Mouse (Mus musculus) lung, embryonic 14.5 days (tissue): ENCODE results near the gene Zfp362. TPM values are rescaled to one million over a fixed set of nuclear protein-coding genes. Genes with fewer than 3 reads are reported as not detected.

Experiments
- ATAC-seq: fragments of 200-750 bp; cut with Nextera tagmentation; 2 replicates; pipeline ENCODE4 v1.8.0; 2017; ENCODE audit warnings: mild to moderate bottlenecking, moderate TSS enrichment, moderate library complexity; ENCODE audit not compliant: insufficient read depth
- DNase-seq: peaks from one replicate; pipeline ENCODE4 v3.0.0-alpha.2; 2015
- H3K27ac ChIP-seq: fragments of 300-500 bp; sonication (generic); 2 replicates; pipeline ENCODE4 v1.5.1; 2014; ENCODE audit warnings: low read depth, mild to moderate bottlenecking, moderate library complexity
- H3K27me3 ChIP-seq: fragments of 300-500 bp; sonication (generic); 2 replicates; pipeline ENCODE4 v1.6.1; 2014; ENCODE audit warnings: low read length, control low read depth; ENCODE audit not compliant: insufficient read depth
- H3K36me3 ChIP-seq: fragments of 300-500 bp; sonication (generic); 2 replicates; pipeline ENCODE4 v1.6.1; 2014; ENCODE audit warnings: control low read depth; ENCODE audit not compliant: insufficient read depth
- H3K4me1 ChIP-seq: fragments of 300-500 bp; sonication (generic); 2 replicates; pipeline ENCODE4 v1.6.1; 2014; ENCODE audit warnings: antibody characterized with exemption, control low read depth; ENCODE audit not compliant: insufficient read depth
- H3K4me2 ChIP-seq: fragments of 300-500 bp; sonication (generic); 2 replicates; pipeline ENCODE4 v1.6.1; 2014; ENCODE audit warnings: mild to moderate bottlenecking
- H3K4me3 ChIP-seq: fragments of 300-500 bp; sonication (generic); 2 replicates; pipeline ENCODE4 v1.5.1; 2014; ENCODE audit warnings: low read depth, low read length
- H3K9ac ChIP-seq: fragments of 300-500 bp; sonication (generic); 2 replicates; pipeline ENCODE4 v1.6.1; 2014
- H3K9me3 ChIP-seq: fragments of 300-500 bp; sonication (generic); 2 replicates; pipeline ENCODE4 v1.6.1; 2016; ENCODE audit warnings: low read depth, low read length, control low read depth
- CTCF ChIP-seq: IDR thresholded peaks from 2 replicates; pipeline ENCODE4 v1.5.1; 2016; ENCODE audit warnings: antibody characterized with exemption, low read depth
- whole genome bisulfite sequencing: fragments of 180-500 bp; shearing (Covaris S2); extraction: QIAGEN DNeasy Blood & Tissue Kit; methylation state at CpG from one replicate; pipeline ENCODE4 v1.1.7; 2014; 5-methylcytosine and 5-hydroxymethylcytosine counted together
- polyA plus RNA-seq: library from polyadenylated mRNA; unstranded; fragments of >200 nt; fragmentation: Nextera tagmentation; extraction: Ambion mirVana; gene quantifications from 2 replicates; pipeline ENCODE4 v1.2.1, GENCODE M21; 2014

Zfp362 gene
- polyA plus RNA-seq, 1 experiment from 2014 or later = 48.0 TPM

DNA sequence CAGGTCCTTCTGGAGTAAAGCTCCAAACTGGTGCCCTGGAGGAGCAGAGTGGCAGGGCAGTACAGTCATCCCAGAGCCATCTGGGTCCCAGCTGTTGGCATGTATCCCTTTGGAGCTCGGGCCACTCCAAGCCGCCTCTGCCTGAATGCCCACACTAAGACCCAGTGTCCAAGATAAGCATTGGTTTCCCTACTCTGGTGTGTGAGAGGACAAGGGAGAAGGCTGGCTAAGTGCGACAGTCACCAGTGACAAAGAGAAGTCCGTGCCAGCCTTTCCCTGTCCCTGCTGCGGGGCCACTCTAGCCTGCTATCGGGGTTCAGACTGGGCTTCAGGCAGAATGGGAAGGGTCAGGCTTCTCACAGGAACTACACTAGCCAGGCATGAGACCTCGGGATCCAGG is 49.9 kb downstream of the Zfp362 start:
- H3K4me2 ChIP-seq = no peak overlapping the region
- H3K36me3 ChIP-seq = peaks cover 45% of the 10 kb centered on the region
- no peaks in the 10 kb centered on the region for H3K9me3 ChIP-seq
- TF ChIP-seq CTCF = no peak
- no peak overlapping the region for H3K9ac ChIP-seq
- no peak for ATAC-seq
- DNase-seq = no peak
- no peaks in the 10 kb centered on the region for H3K27me3 ChIP-seq
- no peak overlapping the region for H3K4me3 ChIP-seq
- 65% methylated on average over 7 of the region's 7 CpGs for WGBS
- peak overlapping the region; percentile 24; the same call in 1 of the 2 replicates for H3K27ac ChIP-seq
- no peaks in the 10 kb centered on the region for H3K4me1 ChIP-seq

DNA sequence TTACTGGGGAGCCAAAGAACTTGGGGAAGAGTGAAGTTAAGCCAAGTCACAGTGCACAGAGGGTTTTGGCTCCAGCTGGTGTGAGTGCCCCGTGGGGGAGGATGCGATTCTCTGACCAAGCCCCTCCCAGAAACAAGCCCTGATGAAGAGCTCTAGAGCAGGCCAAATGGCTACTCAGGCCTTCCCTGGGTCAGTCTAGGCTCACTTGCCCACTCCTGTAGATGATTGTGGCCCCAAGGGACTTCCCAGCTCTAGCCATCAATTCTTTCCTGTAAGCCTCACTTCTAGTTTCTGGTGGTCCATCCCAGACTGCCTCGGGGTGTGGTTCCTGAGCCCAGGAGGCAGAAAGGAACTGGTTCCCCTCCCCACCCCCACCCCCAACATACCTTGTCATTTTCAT is 50.8 kb downstream of the Zfp362 start, which contains the start of gene A3galt2:
A3galt2 (plus strand) TSS at position 301 of the 400 bp plus-strand sequence.
- H3K27me3 ChIP-seq = no peaks in the 10 kb centered on the region
- no peak within 1 kb of the TSS for H3K4me3 ChIP-seq
- H3K36me3 ChIP-seq = peaks cover 53% of the 10 kb centered on the region
- ATAC-seq = no peak
- H3K4me1 ChIP-seq = no peaks in the 10 kb centered on the region
- no peaks in the 10 kb centered on the region for H3K9me3 ChIP-seq
- H3K4me2 ChIP-seq = no peak within 1 kb of the TSS
- TF ChIP-seq CTCF = no peak
- H3K27ac ChIP-seq = peak within 1 kb of the TSS; percentile 24; the same call in 1 of the 2 replicates
- no peak within 1 kb of the TSS for H3K9ac ChIP-seq
- 64% methylated on average over 3 of the region's 3 CpGs for WGBS
- no peak for DNase-seq

DNA sequence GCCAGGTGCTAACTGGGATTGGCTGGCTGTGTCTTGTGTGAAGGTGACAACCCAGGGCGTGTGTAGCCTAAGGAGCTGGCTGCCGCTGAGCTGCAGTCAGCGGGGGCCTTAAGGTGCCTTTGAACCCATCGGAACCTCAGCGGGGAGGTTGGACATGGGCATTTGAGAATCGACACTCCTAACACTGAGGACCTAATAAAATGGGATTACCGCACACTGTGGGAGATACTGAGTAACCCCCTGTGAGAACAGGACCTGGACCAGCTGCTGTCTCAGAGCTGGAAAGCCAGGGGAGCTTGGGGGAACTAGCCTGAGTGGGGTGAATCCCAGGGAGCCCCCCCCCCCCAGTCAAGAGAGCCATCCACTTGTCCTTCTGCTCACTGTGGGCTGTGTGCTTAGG is 52.3 kb downstream of the Zfp362 start:
- no peaks in the 10 kb centered on the region for H3K27me3 ChIP-seq
- DNase-seq = no peak

DNA sequence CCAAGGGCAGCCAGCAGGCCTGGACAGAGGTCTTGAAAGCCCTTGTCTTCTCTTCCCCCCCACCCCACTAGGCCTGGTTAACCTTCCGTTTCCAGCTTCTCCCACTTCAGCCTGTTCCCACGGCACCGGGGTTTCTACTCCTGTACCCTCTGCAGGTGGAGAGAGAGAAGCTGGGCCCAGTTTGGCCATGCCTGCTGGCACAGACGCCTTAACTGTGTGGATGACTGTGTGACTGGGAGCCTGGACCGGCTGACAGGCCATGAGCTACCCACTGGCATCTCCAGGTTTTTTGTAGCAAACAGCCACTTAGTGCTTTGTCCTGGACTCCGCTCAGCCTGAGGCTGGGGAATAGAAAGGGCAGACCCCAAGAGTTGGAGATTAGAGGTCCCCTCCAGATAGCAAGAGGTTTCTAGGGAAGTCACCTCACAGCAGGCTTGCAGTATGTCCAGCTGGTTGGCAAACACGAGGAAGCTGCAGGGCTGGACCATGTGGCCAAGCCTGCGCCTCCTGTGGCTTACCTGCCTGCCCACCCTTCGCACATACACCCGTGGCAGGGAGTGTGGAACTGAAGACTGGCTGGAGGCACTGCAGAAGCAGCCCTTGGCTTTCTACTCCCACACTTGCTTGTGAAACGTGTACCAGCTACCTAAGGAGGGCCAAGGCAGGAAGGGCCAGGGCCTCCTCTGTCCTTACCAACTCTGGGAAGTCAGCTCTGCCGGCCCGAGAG is 53.7 kb downstream of the Zfp362 start:
- Histone ChIP-seq H3K27ac (no peak overlapping the region), H3K9me3 (no peaks in the 10 kb centered on the region), H3K27me3 (no peaks in the 10 kb centered on the region), H3K4me1 (no peaks in the 10 kb centered on the region), H3K4me2 (no peak overlapping the region), H3K4me3 (no peak overlapping the region), H3K36me3 (peaks cover 82% of the 10 kb centered on the region), H3K9ac (no peak overlapping the region)
- no peak for TF ChIP-seq CTCF
- 83% methylated on average over 13 of the region's 13 CpGs for WGBS
- ATAC-seq = no peak
- no peak for DNase-seq

More for the DNA sequence above, 52.3 kb downstream of the Zfp362 start:
- Histone ChIP-seq H3K27ac (no peak overlapping the region), H3K4me2 (no peak overlapping the region), H3K36me3 (peaks cover 68% of the 10 kb centered on the region), H3K4me1 (no peaks in the 10 kb centered on the region), H3K9me3 (no peaks in the 10 kb centered on the region), H3K9ac (no peak overlapping the region), H3K4me3 (no peak overlapping the region)
- TF ChIP-seq CTCF = no peak
- ATAC-seq = no peak
- 89% methylated on average over 7 of the region's 7 CpGs for WGBS

DNA sequence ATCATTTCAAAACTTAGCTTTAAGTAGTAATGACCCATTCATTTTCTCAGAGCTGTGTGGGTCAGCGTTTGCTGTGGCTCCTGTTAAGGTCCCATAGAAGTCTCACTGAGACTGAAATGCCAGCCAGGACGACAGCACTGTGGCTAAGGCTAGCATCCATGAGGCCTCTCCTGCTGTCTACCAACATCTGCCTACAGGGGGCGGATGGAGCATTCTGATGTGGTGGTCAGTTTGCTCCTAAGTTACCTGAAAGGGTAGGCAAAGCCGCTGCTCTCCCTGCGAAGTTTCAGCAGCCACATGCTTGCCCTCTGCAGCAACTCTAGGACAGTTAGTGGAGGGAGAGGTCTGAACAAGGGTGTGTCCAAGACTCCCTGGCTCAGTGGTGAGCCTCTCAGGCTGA is 54.8 kb downstream of the Zfp362 start:
- TF ChIP-seq CTCF = peak; percentile 59
- ATAC-seq (no peak), DNase-seq (peak; percentile 57)
- Histone ChIP-seq H3K36me3 (peaks cover 94% of the 10 kb centered on the region), H3K4me1 (no peaks in the 10 kb centered on the region), H3K27ac (no peak overlapping the region), H3K9me3 (no peaks in the 10 kb centered on the region), H3K4me2 (no peak overlapping the region), H3K27me3 (no peaks in the 10 kb centered on the region), H3K9ac (no peak overlapping the region), H3K4me3 (no peak overlapping the region)
- WGBS = 59% methylated on average over 5 of the region's 5 CpGs

DNA sequence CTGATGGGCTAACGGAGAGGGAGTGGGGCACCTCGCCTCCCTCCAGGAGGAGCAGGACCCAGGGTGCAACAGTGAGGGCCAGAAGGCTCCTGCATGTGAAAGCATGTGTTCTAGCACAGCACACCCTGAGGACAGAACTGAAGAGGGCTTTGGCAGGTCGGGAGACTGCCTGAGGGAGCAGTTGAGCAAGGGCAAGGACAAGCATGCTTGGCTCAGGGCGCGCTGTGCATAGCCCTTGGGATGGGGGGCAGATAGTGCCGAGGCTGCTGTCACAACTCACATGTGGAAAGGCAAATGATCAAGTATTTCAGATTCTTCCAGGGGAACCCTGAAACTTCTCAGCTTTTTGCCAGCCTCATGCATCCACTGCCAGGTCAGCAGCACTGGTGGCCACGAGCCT is 57.5 kb downstream of the Zfp362 start:
- Histone ChIP-seq H3K4me2 (no peak overlapping the region), H3K9me3 (no peaks in the 10 kb centered on the region), H3K4me1 (no peaks in the 10 kb centered on the region), H3K27ac (no peak overlapping the region), H3K36me3 (peaks cover 100% of the 10 kb centered on the region), H3K27me3 (no peaks in the 10 kb centered on the region), H3K9ac (no peak overlapping the region), H3K4me3 (no peak overlapping the region)
- TF ChIP-seq CTCF = no peak
- DNase-seq (no peak), ATAC-seq (no peak)
- 87% methylated on average over 7 of the region's 7 CpGs for WGBS

DNA sequence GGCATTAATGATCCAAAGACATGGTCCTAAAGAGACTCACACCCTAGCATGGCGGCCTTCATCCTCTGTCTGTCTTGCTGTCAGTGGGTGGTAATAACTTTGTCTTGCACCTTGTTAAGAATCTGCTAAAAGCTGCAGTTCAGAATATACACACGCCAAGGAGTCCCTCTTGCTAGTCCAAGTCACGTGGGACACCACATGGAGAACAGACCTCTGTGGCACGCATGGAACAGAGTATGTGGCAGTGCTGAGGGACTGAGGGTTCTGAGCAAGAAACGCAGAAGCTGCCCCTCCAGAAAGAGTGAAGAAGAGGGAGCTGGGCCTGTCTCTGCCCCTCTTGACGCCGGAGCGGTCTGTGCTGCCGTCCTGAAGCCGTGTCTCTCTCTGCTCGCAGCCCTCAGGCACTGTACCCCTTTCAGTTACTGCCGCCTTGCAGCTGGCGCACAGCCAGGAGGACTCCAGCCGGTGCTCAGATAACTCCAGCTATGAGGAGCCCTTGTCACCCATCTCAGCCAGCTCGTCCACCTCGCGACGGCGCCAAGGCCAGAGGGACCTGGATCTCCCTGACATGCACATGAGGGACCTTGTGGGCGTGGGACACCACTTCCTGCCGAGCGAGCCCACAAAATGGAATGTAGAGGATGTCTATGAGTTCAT is 58.1 kb downstream of the Zfp362 start:
- Histone ChIP-seq H3K4me2 (no peak overlapping the region), H3K9ac (no peak overlapping the region), H3K27ac (no peak overlapping the region), H3K4me3 (no peak overlapping the region), H3K4me1 (no peaks in the 10 kb centered on the region), H3K27me3 (no peaks in the 10 kb centered on the region), H3K36me3 (peaks cover 100% of the 10 kb centered on the region), H3K9me3 (no peaks in the 10 kb centered on the region)
- peak; percentile 58 for DNase-seq
- no peak for TF ChIP-seq CTCF
- ATAC-seq = no peak
- WGBS = 71% methylated on average over 22 of the region's 22 CpGs
